Mouse (Mus musculus) lung, adult 2 months (tissue): Measurements from ENCODE around the gene Ntn3. TPM values are rescaled to one million over a fixed set of nuclear protein-coding genes. Genes with fewer than 3 reads are reported as not detected.

Source experiments
- DNase-seq: peaks from one replicate; pipeline ENCODE4 v3.0.0; 2022
- H3K4me1 ChIP-seq: fragments of 200-500 bp; 2 replicates; pipeline ENCODE4 v1.6.1; 2011; ENCODE audit warnings: low read length; ENCODE audit not compliant: control insufficient read depth, insufficient read depth
- H3K4me3 ChIP-seq: fragments of 200-500 bp; replicated peaks from 2 replicates; pipeline ENCODE3; 2011; ENCODE audit warnings: low read depth, mild to moderate bottlenecking, control low read depth, low read length; ENCODE audit errors: extremely low read depth
- CTCF ChIP-seq: fragments of 200-500 bp; IDR thresholded peaks from 2 replicates; pipeline ENCODE4 v1.5.1; 2011; ENCODE audit warnings: mild to moderate bottlenecking, low read length, control low read depth; ENCODE audit not compliant: insufficient read depth
- POLR2A ChIP-seq: fragments of 200-500 bp; IDR thresholded peaks from 2 replicates; pipeline ENCODE4 v1.6.1; 2011; ENCODE audit warnings: low read depth, mild to moderate bottlenecking, control low read depth, low read length, borderline replicate concordance; ENCODE audit errors: extremely low read depth
- WGBS: fragments of 180-500 bp; shearing (Covaris S2); methylation state at CpG from one replicate; pipeline ENCODE4 v1.1.7; 2018; 5-methylcytosine and 5-hydroxymethylcytosine counted together
- polyA plus RNA-seq: library from polyadenylated mRNA; depleted of rRNA; stranded (reverse); fragments of >200 nt; gene quantifications from 2 replicates; pipeline ENCODE4 v1.2.3, GENCODE M21; 2012

Ntn3 gene
- polyA plus RNA-seq, 1 experiment = 10.4 TPM

DNA sequence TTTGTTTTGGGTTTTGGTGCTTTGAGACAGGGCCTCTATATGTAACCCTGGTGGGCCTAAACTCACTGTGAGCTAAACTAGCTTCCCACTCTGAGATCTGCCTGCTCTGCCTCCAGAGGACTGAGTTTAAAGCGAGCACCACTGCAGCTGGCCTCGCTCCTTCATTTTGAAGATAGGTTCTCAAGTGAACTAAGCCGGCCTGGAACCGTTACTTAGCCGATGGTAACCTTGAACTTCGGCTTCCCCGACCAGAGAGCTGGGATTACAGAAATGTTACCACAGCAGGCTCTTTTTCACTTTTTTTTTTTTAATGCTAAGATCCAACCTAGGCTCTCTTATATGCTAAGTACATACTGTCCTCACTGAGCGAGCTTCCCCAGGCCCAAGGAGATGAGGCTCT is 16.1 kb downstream of the Ntn3 start:
- 92% methylated on average over 8 of the region's 8 CpGs for WGBS
- TF ChIP-seq POLR2A = no peak
- no peak for TF ChIP-seq CTCF
- DNase-seq = no peak
- no peak overlapping the region for H3K4me3 ChIP-seq
- H3K4me1 ChIP-seq = no peaks in the 10 kb centered on the region

DNA sequence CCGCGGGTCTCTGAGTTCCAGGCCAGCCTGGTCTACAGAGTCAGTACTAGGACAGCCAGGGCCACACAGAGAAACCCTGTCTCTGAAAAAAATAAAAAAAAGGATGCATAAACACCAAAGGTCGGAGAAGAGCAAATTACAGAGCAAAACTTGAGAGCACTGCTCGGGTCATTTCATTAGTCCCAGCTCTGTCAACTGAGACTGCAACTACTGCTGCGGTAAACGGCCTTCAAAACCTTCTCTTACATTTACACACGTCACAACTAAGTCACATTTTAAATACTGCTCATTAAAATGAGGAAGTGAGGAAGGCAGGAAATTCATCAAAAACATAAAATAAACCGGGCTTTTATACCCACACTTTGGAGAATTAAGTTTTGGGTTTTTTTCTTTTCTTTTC is 16.5 kb downstream of the Ntn3 start:
- TF ChIP-seq CTCF (no peak), POLR2A (no peak)
- Histone ChIP-seq H3K4me1 (no peaks in the 10 kb centered on the region), H3K4me3 (no peak overlapping the region)
- no peak for DNase-seq
- 72% methylated on average over 8 of the region's 8 CpGs for WGBS

DNA sequence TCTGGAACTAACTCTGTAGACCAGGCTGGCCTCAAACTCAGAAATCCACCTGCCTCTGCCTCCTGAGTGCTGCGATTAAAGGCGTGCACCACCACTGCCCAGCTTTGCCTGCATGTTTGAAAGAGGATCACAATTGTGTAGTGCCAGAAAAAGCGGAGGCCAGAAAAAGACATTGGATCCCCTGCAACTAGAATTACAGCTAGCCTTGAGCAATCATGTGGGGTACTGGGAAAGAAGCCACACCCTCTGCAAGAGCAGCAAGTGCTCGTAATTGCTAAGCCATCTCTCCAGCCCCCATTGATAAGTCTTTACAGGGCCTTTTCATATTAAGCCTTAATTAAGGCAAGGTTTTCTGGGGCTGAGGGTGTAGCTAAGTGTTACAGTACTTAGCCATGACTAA is 17.9 kb downstream of the Ntn3 start:
- TF ChIP-seq POLR2A (no peak), CTCF (no peak)
- no peak for DNase-seq
- Histone ChIP-seq H3K4me3 (no peak overlapping the region), H3K4me1 (no peaks in the 10 kb centered on the region)
- WGBS = 79% methylated on average over 4 of the region's 4 CpGs

DNA sequence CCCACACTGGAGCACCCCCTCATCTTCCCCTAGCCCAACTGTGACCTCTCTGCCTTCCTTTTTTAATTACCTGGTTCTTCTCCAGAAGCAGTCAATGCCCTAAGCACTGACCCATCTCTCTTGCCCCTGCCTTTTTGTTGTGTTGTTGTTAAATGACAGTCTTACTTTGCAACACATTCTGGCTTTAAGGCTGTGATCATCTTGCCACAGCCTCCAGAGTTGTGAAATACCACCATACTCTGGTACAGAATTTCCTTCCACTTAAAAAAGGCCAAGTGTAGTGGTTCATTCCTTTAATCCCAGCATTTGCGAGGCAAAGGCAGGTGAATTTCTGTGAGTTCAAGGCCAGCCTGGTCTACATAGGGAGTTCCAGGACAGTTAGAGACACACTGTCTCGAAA is 18.4 kb downstream of the Ntn3 start:
- no peak overlapping the region for H3K4me3 ChIP-seq
- WGBS = 80% methylated on average over 2 of the region's 2 CpGs
- no peak for DNase-seq
- no peak for TF ChIP-seq CTCF
- no peaks in the 10 kb centered on the region for H3K4me1 ChIP-seq

DNA sequence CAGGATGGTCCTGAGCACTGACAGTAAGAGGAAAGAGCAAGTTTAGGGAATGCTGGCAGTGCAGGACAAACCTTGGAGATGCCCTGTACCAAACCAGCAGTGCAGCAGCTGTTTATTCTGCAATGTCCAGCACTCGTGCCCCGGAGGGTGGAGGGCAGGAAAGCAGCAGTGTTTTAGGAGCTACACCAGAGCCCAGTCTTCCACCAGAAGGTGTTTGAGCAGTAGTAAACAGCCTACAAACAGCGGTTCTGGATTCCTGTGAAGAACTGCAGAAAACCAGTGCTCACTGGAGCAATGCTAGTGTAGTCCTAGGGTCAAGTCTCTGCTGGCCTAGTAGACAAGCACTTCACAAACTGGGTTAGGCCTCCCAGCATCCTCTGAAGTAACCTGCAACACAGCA is 35.1 kb downstream of the Ntn3 start:
- Histone ChIP-seq H3K4me1 (no peaks in the 10 kb centered on the region), H3K4me3 (no peak overlapping the region)
- 74% methylated on average over 3 of the region's 3 CpGs for WGBS
- DNase-seq = no peak
- TF ChIP-seq CTCF (no peak), POLR2A (no peak)

DNA sequence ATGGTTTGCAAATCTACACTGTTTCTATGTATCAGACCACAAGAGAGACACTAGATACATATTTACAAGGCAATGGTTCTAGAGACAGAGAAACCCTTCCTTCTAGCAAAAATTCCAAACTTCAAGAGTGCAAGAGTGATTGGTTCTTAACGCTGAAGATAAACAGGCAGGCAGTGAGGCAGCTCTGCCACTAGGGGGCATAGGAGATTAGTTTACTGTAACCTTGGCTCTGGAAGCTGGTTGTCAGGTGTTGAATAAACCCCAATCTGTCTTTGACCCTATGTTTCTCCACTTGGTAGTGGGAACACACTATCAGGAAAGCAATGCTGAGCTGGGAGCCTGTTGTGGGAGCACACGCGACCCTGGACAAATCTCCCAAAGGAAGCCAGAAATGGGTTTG is 35.9 kb downstream of the Ntn3 start:
- Histone ChIP-seq H3K4me3 (no peak overlapping the region), H3K4me1 (no peaks in the 10 kb centered on the region)
- TF ChIP-seq CTCF (peak; percentile 77), POLR2A (no peak)
- DNase-seq = peak; percentile 57
- 2% methylated on average over 3 of the region's 3 CpGs for WGBS

DNA sequence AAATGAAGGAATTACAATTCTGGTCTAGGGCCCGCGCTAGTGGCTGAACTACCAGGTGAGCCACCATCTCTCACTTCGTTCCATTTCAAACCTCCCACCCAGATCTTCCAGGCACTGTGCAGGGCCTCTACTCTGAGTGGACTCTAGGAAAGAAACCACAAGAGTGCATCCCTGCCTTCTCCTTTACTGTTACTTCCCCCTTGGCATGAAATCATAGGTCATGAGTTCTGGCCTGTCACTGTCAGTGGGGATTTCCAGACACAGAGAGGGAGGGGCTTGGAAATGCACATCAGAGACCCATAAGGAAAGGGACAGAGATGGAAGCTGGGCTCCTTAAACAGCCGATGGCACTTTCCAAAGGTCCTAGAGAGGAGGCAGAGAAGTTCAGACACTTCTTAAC is 37.6 kb downstream of the Ntn3 start:
- 79% methylated on average over 4 of the region's 4 CpGs for WGBS

DNA sequence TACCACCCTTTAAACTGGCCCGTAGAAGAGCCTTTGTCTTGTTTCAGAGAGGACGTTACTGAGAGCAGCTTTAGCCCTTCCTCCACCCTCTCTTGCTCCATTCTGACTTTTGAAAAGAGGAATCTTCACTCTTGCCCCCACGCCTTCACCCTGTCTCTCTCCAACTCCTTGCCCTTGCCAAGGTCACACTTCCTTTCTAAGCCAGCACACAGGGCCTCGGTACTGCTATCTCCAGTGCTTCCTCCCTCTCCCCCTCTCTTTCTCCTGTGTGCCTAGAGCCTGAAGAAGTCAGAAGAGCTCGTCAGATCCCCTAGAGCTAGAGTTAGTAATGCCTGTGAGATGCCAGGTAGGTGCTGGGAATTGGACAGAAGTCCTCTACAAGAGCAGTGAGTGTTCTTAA is 38.6 kb downstream of the Ntn3 start:
- DNase-seq = no peak
- 58% methylated on average over 5 of the region's 5 CpGs for WGBS
- no peak for TF ChIP-seq CTCF
- no peak for TF ChIP-seq POLR2A
- peaks cover 3% of the 10 kb centered on the region; the same call in 1 of the 2 replicates for H3K4me1 ChIP-seq
- H3K4me3 ChIP-seq = no peak overlapping the region

More for the DNA sequence above, 37.6 kb downstream of the Ntn3 start:
- H3K4me1 ChIP-seq = peaks cover 3% of the 10 kb centered on the region; the same call in 1 of the 2 replicates
- TF ChIP-seq CTCF (no peak), POLR2A (no peak)
- no peak for DNase-seq
- no peak overlapping the region for H3K4me3 ChIP-seq

DNA sequence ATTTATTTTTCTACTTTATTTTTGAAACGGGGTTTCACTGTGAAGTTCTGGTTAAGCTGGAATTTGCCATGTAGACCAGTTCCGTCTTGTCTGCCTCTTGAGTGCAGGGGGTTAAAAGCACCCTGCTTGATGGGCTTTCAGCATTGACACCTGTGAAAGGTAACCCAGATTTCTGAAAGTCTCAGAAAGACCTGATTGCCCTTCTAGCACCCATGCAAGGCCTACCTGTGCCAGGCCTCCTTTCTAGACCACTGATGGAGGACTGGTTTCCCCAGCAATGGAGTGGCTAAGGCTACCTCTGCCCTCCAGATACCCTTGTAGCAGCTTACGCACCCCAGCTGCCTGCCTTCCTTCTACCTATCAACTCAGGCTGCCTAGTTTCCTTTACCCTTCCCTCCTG is 39.2 kb downstream of the Ntn3 start:
- Histone ChIP-seq H3K4me1 (peaks cover 3% of the 10 kb centered on the region; the same call in 1 of the 2 replicates), H3K4me3 (no peak overlapping the region)

DNA sequence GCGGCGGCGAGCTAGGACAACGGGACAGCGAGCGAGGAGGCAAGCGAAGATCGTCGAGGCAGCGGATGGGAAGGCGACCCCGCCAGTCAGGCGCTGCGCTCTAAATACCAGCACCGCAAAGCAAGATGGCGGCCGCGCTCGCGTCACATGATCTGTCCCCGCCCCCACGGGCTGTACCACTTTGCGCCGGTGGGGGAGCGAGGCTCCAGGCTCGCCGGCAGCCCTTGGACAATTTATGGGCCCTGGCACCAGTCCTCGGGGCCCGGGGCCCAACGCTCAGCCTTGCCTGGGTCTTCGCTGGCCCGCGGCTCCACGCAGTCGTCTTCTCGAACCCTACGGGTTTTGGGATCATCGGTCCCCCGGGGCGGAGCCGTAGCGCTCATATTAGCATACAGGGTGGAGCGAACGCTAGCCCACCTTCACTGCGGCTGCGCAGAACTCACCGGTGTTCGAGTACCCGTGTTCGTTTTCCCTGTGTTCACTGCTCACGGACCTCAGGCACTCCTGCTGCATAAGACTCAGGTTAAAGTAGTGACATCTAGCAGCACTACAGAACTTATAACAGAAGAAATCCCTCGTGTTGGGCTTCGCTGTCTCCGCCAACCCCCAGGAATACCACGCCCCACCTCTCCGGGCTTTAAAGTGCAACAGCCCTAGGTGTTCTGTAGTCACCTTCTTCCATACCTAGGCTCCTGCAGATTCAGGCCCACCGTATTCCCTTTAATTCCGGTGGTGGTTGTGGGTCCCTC is 39.8 kb downstream of the Ntn3 start, which contains the start of gene Atp6v0c:
TSS of gene Atp6v0c (minus strand) at position 386 of the 749 bp plus-strand sequence.
- peaks cover 3% of the 10 kb centered on the region; the same call in 1 of the 2 replicates for H3K4me1 ChIP-seq
- TF ChIP-seq CTCF = no peak
- peak; percentile 97 for TF ChIP-seq POLR2A
- WGBS = under 1% methylated on average over 58 of the region's 58 CpGs
- peak; percentile 96 for DNase-seq
- peak within 1 kb of the TSS; percentile 87 for H3K4me3 ChIP-seq

More for the DNA sequence above, 39.2 kb downstream of the Ntn3 start:
- whole genome bisulfite sequencing = 45% methylated on average over 3 of the region's 3 CpGs
- TF ChIP-seq POLR2A (no peak), CTCF (no peak)
- no peak for DNase-seq
